ENCODE assay signal across 20 mouse cellular contexts in genomic region chr1:178341435-178341834, GRCm38 (mm10). TPM values are rescaled to one million over a fixed set of nuclear protein-coding genes. Genes with fewer than 3 reads are reported as not detected.
DNase-seq lines count a peak whose midpoint lies in the region; TF ChIP-seq lines count a peak whose summit lies in the region.
"Had no signal": no experiment of that assay in that cellular context is flagged by ENCODE, and none has a peak within 500 bp of the region (broad histone marks: within the 10 kb centered on the region; RNA-seq: fewer than 3 reads in every experiment).

No protein-coding gene starts in this region.

- no peaks in the 10 kb centered on the region for H3K79me2 ChIP-seq in macrophage (ENCODE audit: inconsistent target)

- peak overlapping the region; percentile 94 for H3K27ac ChIP-seq in bone marrow macrophage, adult 2 months (ENCODE audit: insufficient read depth, low read depth, low read length)
- peak overlapping the region; percentile 67 for H3K27ac ChIP-seq in macrophage
- H3K27ac ChIP-seq: embryonic facial prominence, embryonic 13.5 days; embryonic facial prominence, embryonic 15.5 days; forebrain, embryonic 10.5 days; forebrain, embryonic 12.5 days had no signal

- peaks cover 26% of the 10 kb centered on the region for H3K4me1 ChIP-seq in bone marrow macrophage, adult 2 months (ENCODE audit: control insufficient read depth, insufficient read depth, low read length)
- H3K4me1 ChIP-seq: embryonic facial prominence, embryonic 13.5 days; embryonic facial prominence, embryonic 15.5 days had no signal

- no peak overlapping the region for H3K4me3 ChIP-seq in bone marrow macrophage, adult 2 months (ENCODE audit: insufficient read depth, low read length)
- no peak overlapping the region for H3K4me3 ChIP-seq in macrophage (ENCODE audit: inconsistent target)
- H3K4me3 ChIP-seq: embryonic facial prominence, embryonic 13.5 days; embryonic facial prominence, embryonic 15.5 days; erythroblast, embryonic 14.5 days; forebrain, embryonic 10.5 days; forebrain, embryonic 12.5 days had no signal

- peak; percentile 85 for DNase-seq in heart, adult 11 months
- no peak for DNase-seq in heart, adult 8-10 months (ENCODE audit: low spot score)
- no peak for DNase-seq in lung, postnatal 36 days
- no peak for DNase-seq in embryo, embryonic 10.5 days (ENCODE audit: low spot score)
- DNase-seq: adrenal gland, adult 2 months; adrenal gland, postnatal 10 days; adrenal gland, postnatal 25 days; cerebellum, adult 11-12 months; cerebellum, adult 2 months; cerebellum, adult 9-10 months; cerebellum, postnatal 10 days; cerebellum, postnatal 25 days; embryo, embryonic 11 days had no signal

- no peaks in the 10 kb centered on the region for H3K36me3 ChIP-seq in macrophage (ENCODE audit: inconsistent target)
- H3K36me3 ChIP-seq: embryonic facial prominence, embryonic 13.5 days; embryonic facial prominence, embryonic 15.5 days; forebrain, embryonic 12.5 days had no signal

- no peak for TF ChIP-seq POLR2A in bone marrow macrophage, adult 2 months (IDR thresholded peaks at IDR 0.05; ENCODE audit: borderline replicate concordance, low read depth, low read length)

- TF ChIP-seq CTCF in bone marrow macrophage, adult 2 months (IDR thresholded peaks at IDR 0.05; ENCODE audit: low read depth, low read length) = no peak

- WGBS in macrophage (ENCODE audit: missing documents) = 63% methylated on average over 3 of the region's 3 CpGs

RNA-seq across cellular contexts. Expression of gene Hnrnpu, which starts 3.8 kb away (rescaled TPM):
- 100 to 1,000 TPM; 147 to 166 (median 155) TPM for total RNA-seq in heart, adult 8-10 months (2022)
- polyA plus RNA-seq in bone marrow macrophage, adult 2 months (2012; ENCODE audit: insufficient read depth, insufficient read length, missing spikeins) = 534 and 556 TPM in 2 replicates
- 1,000 to 10,000 TPM in 7 of 26 experiments, 100 to 1,000 TPM in 19; 385 to 1,117 (median 874) TPM for total RNA-seq in macrophage (2018; cell fraction: chromatin; rRNA removed)
- 100 to 1,000 TPM; 206 to 314 (median 259) TPM for total RNA-seq in macrophage (2018; cell fraction: cytosol; rRNA removed)
- 100 to 1,000 TPM; 322 to 777 (median 453) TPM for total RNA-seq in macrophage (2018; cell fraction: nucleus; rRNA removed)
- 232 to 437 TPM (median 252 TPM) in 3 replicates for polyA plus RNA-seq in macrophage (2018)

RNA-seq across cellular contexts. Expression of gene Cox20, which starts 22.5 kb away (rescaled TPM):
- total RNA-seq in heart, adult 8-10 months (2022) = 100 to 1,000 TPM in 2 of 4 experiments, 10 to 100 TPM in 2; 90.6 to 125 (median 103) TPM
- 73.7 and 80.6 TPM in 2 replicates for polyA plus RNA-seq in bone marrow macrophage, adult 2 months (2012; ENCODE audit: insufficient read depth, insufficient read length, missing spikeins)
- total RNA-seq in macrophage (2018; cell fraction: chromatin; rRNA removed) = 10 to 100 TPM; 16.8 to 61.0 (median 32.9) TPM
- total RNA-seq in macrophage (2018; cell fraction: cytosol; rRNA removed) = 10 to 100 TPM; 34.3 to 81.9 (median 59.2) TPM
- 10 to 100 TPM; 16.1 to 88.2 (median 31.3) TPM for total RNA-seq in macrophage (2018; cell fraction: nucleus; rRNA removed)
- 51.8 to 122 TPM (median 57.3 TPM) in 3 replicates for polyA plus RNA-seq in macrophage (2018)
